Mouse (Mus musculus): Measurements from ENCODE around the gene Mrps5. TPM values are rescaled to one million over a fixed set of nuclear protein-coding genes. Genes with fewer than 3 reads are reported as not detected.

The Mrps5 gene
- polyA plus RNA-seq, 1 experiment, result 64.8 TPM

DNA sequence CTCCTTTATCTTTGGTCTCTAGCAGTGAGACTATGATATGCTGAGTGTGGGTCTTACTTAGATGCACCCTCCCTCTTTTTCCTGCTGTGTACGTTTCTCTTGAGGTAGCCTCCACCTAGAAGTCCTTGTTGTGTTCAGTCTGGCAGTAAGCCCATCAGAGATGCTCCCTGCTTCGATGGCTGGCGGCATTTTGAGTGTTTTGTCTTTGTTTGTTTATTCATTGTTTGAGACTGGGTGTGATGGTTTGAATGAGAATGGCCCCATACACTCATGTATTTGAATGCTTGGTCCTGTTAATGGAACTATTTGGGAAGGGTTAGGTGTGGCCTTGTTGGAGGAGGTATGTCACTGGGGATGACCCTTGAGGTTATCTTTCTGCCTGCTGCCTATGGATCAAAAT lies 18.2 kb downstream of the Mrps5 start:
- no peak overlapping the region for H3K27ac ChIP-seq (ENCODE audit: control insufficient read depth, insufficient read depth, low read depth, low read length, poor library complexity)
- TF ChIP-seq CTCF (IDR thresholded peaks at IDR 0.05; ENCODE audit: control insufficient read depth, insufficient read depth, low read length), result no peak
- TF ChIP-seq POLR2A (IDR thresholded peaks at IDR 0.05; ENCODE audit: borderline replicate concordance, control insufficient read depth, low read depth, low read length), result no peak
- WGBS, result 80% methylated on average over 3 of the region's 3 CpGs
- no peak overlapping the region for H3K4me3 ChIP-seq (replicated peaks; ENCODE audit: control insufficient read depth, low read depth, low read length)
- H3K4me1 ChIP-seq (ENCODE audit: control insufficient read depth, insufficient read depth, low read length), result no peaks in the 10 kb centered on the region

DNA sequence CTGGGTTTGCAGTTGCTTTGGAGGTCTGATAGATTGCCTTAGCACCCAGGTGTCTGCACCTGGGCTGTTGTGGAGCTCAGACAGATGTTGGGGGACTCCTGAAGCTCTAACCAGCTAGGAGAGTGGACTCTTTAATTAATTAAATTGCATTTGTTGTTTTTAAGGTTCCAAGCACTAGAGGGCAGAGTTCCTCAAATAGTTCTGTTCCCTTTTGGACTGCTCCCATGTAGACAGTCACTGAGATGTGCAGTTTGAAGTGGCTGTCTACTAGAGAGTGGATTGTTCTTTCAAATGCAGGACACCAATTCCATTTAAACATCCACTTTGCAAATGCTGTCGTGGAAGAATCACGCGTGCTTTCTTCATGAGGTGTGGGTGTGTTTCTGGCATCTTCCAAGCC lies 21.2 kb downstream of the Mrps5 start:
- Histone ChIP-seq H3K4me1 (ENCODE audit: control insufficient read depth, insufficient read depth, low read length) (no peaks in the 10 kb centered on the region), H3K27ac (ENCODE audit: control insufficient read depth, insufficient read depth, low read depth, low read length, poor library complexity) (no peak overlapping the region), H3K4me3 (replicated peaks; ENCODE audit: control insufficient read depth, low read depth, low read length) (no peak overlapping the region)
- WGBS, result 45% methylated on average over 3 of the region's 3 CpGs
- TF ChIP-seq POLR2A (IDR thresholded peaks at IDR 0.05; ENCODE audit: borderline replicate concordance, control insufficient read depth, low read depth, low read length), result no peak
- no peak for TF ChIP-seq CTCF (IDR thresholded peaks at IDR 0.05; ENCODE audit: control insufficient read depth, insufficient read depth, low read length)

GRCm38 (mm10) chr2:127608986-127609385 lies 22.0 kb downstream of the Mrps5 start:
- no peaks in the 10 kb centered on the region for H3K4me1 ChIP-seq (ENCODE audit: control insufficient read depth, insufficient read depth, low read length)
- H3K4me3 ChIP-seq (replicated peaks; ENCODE audit: control insufficient read depth, low read depth, low read length), result no peak overlapping the region
- no peak for TF ChIP-seq CTCF (IDR thresholded peaks at IDR 0.05; ENCODE audit: control insufficient read depth, insufficient read depth, low read length)
- TF ChIP-seq POLR2A (IDR thresholded peaks at IDR 0.05; ENCODE audit: borderline replicate concordance, control insufficient read depth, low read depth, low read length), result no peak
- WGBS, result 57% methylated on average over 5 of the region's 5 CpGs
- H3K27ac ChIP-seq (ENCODE audit: control insufficient read depth, insufficient read depth, low read depth, low read length, poor library complexity), result no peak overlapping the region

- WGBS, result 45% methylated on average over 4 of the region's 4 CpGs
- Histone ChIP-seq H3K27ac (ENCODE audit: control insufficient read depth, insufficient read depth, low read depth, low read length, poor library complexity) (no peak overlapping the region), H3K4me3 (replicated peaks; ENCODE audit: control insufficient read depth, low read depth, low read length) (no peak overlapping the region), H3K4me1 (ENCODE audit: control insufficient read depth, insufficient read depth, low read length) (no peaks in the 10 kb centered on the region)
- TF ChIP-seq POLR2A (IDR thresholded peaks at IDR 0.05; ENCODE audit: borderline replicate concordance, control insufficient read depth, low read depth, low read length) (no peak), CTCF (IDR thresholded peaks at IDR 0.05; ENCODE audit: control insufficient read depth, insufficient read depth, low read length) (no peak)
Observed at GRCm38 (mm10) chr2:127611386-127611785, 24.4 kb downstream of the Mrps5 start.

- Histone ChIP-seq H3K4me3 (replicated peaks; ENCODE audit: control insufficient read depth, low read depth, low read length) (no peak overlapping the region), H3K4me1 (ENCODE audit: control insufficient read depth, insufficient read depth, low read length) (no peaks in the 10 kb centered on the region), H3K27ac (ENCODE audit: control insufficient read depth, insufficient read depth, low read depth, low read length, poor library complexity) (no peak overlapping the region)
- WGBS, result 86% methylated on average over 4 of the region's 4 CpGs
- no peak for TF ChIP-seq POLR2A (IDR thresholded peaks at IDR 0.05; ENCODE audit: borderline replicate concordance, control insufficient read depth, low read depth, low read length)
- TF ChIP-seq CTCF (IDR thresholded peaks at IDR 0.05; ENCODE audit: control insufficient read depth, insufficient read depth, low read length), result no peak
Observed at GRCm38 (mm10) chr2:127612288-127612687, 25.3 kb downstream of the Mrps5 start.

DNA sequence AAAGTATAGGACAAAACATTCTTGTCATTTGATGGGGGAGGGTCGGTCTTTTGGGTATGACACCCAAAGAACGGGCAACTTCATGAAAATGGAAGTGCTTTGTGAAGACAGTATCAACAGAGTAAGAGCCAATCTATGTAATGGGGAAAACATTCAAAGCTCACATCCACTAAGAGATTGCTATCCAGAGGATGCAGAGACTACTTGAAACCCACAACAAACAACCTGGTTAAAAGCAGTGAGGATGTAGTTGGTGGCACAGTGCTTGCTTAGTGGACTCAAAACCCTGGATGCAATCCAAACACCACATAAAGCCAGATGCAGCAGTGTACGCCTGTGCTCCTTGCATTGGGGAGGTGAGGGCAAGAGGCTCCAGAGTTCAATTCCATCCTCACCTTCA lies 32.3 kb downstream of the Mrps5 start:
- Histone ChIP-seq H3K27ac (ENCODE audit: control insufficient read depth, insufficient read depth, low read depth, low read length, poor library complexity) (no peak overlapping the region), H3K4me3 (replicated peaks; ENCODE audit: control insufficient read depth, low read depth, low read length) (no peak overlapping the region), H3K4me1 (ENCODE audit: control insufficient read depth, insufficient read depth, low read length) (no peaks in the 10 kb centered on the region; the same call in 1 of the 2 replicates)
- WGBS, result 66% methylated on average over 3 of the region's 3 CpGs
- TF ChIP-seq POLR2A (IDR thresholded peaks at IDR 0.05; ENCODE audit: borderline replicate concordance, control insufficient read depth, low read depth, low read length) (no peak), CTCF (IDR thresholded peaks at IDR 0.05; ENCODE audit: control insufficient read depth, insufficient read depth, low read length) (no peak)

- Histone ChIP-seq H3K4me1 (ENCODE audit: control insufficient read depth, insufficient read depth, low read length) (no peaks in the 10 kb centered on the region; the same call in 1 of the 2 replicates), H3K27ac (ENCODE audit: control insufficient read depth, insufficient read depth, low read depth, low read length, poor library complexity) (no peak overlapping the region), H3K4me3 (replicated peaks; ENCODE audit: control insufficient read depth, low read depth, low read length) (no peak overlapping the region)
- WGBS, result 48% methylated on average over 3 of the region's 3 CpGs
- TF ChIP-seq CTCF (IDR thresholded peaks at IDR 0.05; ENCODE audit: control insufficient read depth, insufficient read depth, low read length) (no peak), POLR2A (IDR thresholded peaks at IDR 0.05; ENCODE audit: borderline replicate concordance, control insufficient read depth, low read depth, low read length) (no peak)
Observed at GRCm38 (mm10) chr2:127622065-127622464, 35.0 kb downstream of the Mrps5 start.

GRCm38 (mm10) chr2:127624786-127625185 lies 37.8 kb downstream of the Mrps5 start:
- no peak overlapping the region for H3K27ac ChIP-seq (ENCODE audit: control insufficient read depth, insufficient read depth, low read depth, low read length, poor library complexity)
- no peak overlapping the region for H3K4me3 ChIP-seq (replicated peaks; ENCODE audit: control insufficient read depth, low read depth, low read length)
- no peaks in the 10 kb centered on the region for H3K4me1 ChIP-seq (ENCODE audit: control insufficient read depth, insufficient read depth, low read length)
- TF ChIP-seq CTCF (IDR thresholded peaks at IDR 0.05; ENCODE audit: control insufficient read depth, insufficient read depth, low read length), result no peak
- no peak for TF ChIP-seq POLR2A (IDR thresholded peaks at IDR 0.05; ENCODE audit: borderline replicate concordance, control insufficient read depth, low read depth, low read length)
- WGBS, result 88% methylated on average over 2 of the region's 2 CpGs

- Histone ChIP-seq H3K4me3 (replicated peaks; ENCODE audit: control insufficient read depth, low read depth, low read length) (no peak overlapping the region), H3K4me1 (ENCODE audit: control insufficient read depth, insufficient read depth, low read length) (no peaks in the 10 kb centered on the region), H3K27ac (ENCODE audit: control insufficient read depth, insufficient read depth, low read depth, low read length, poor library complexity) (no peak overlapping the region)
- WGBS, result 69% methylated on average over 5 of the region's 5 CpGs
- TF ChIP-seq CTCF (IDR thresholded peaks at IDR 0.05; ENCODE audit: control insufficient read depth, insufficient read depth, low read length), result no peak
- no peak for TF ChIP-seq POLR2A (IDR thresholded peaks at IDR 0.05; ENCODE audit: borderline replicate concordance, control insufficient read depth, low read depth, low read length)
Observed at GRCm38 (mm10) chr2:127625659-127626058, 38.6 kb downstream of the Mrps5 start.
